ENCODE assay signal across 23 mouse cellular contexts in genomic region chr10:59277729-59278475, GRCm38 (mm10). TPM values are rescaled to one million over a fixed set of nuclear protein-coding genes. Genes with fewer than 3 reads are reported as not detected.
A peak's percentile ranks its signal among the peaks of the same experiment; 100 is the strongest.
DNase-seq lines count a peak whose midpoint lies in the region; ATAC-seq and TF ChIP-seq lines count a peak whose summit lies in the region.
"Had no signal": no experiment of that assay in that cellular context is flagged by ENCODE, and none has a peak within 500 bp of the region (broad histone marks: within the 10 kb centered on the region; RNA-seq: fewer than 3 reads in every experiment).

No protein-coding gene starts in this region.

- TF ChIP-seq CTCF in liver, adult 2 months (IDR thresholded peaks at IDR 0.05; ENCODE audit: low read depth, low read length): no peak
- no peak for TF ChIP-seq CTCF in intestine, postnatal 0 days (IDR thresholded peaks at IDR 0.05; ENCODE audit: low read depth)

- WGBS in liver, adult 2 months: 33% methylated on average over 5 of the region's 5 CpGs
- 41% methylated on average over 5 of the region's 5 CpGs for WGBS in liver, embryonic 12.5 days (ENCODE audit: insufficient replicate concordance)
- 48% methylated on average over 5 of the region's 5 CpGs for WGBS in intestine, postnatal 0 days

- H3K79me2 ChIP-seq in liver, adult 2 months (ENCODE audit: control insufficient read depth, insufficient read depth, low read length): no peaks in the 10 kb centered on the region

- H3K4me3 ChIP-seq in liver, adult 2 months (ENCODE audit: insufficient read depth, low read depth, low read length): peak overlapping the region; percentile 61; the same call in 1 of the 2 replicates
- no peak overlapping the region for H3K4me3 ChIP-seq in liver, embryonic 12.5 days
- no peak overlapping the region for H3K4me3 ChIP-seq in intestine, postnatal 0 days (ENCODE audit: low read depth, low read length)
- H3K4me3 ChIP-seq: forebrain, embryonic 10.5 days; heart, adult 2 months; heart, embryonic 13.5 days; hindbrain, embryonic 12.5 days; layer of hippocampus, adult 2 months; megakaryocyte, embryonic 14.5 days had no signal

- H3K9ac ChIP-seq in liver, adult 2 months (ENCODE audit: low read depth, low read length): peak overlapping the region; percentile 25; the same call in 1 of the 2 replicates
- no peak overlapping the region for H3K9ac ChIP-seq in liver, embryonic 12.5 days
- no peak overlapping the region for H3K9ac ChIP-seq in intestine, postnatal 0 days (ENCODE audit: low read depth, low read length)
- H3K9ac ChIP-seq: heart, embryonic 13.5 days; hindbrain, embryonic 12.5 days had no signal

- peak; percentile 88 for DNase-seq in liver, adult 2 months (ENCODE audit: extremely low read depth, low read depth, low spot score)
- DNase-seq in A20 (ENCODE audit: low read depth, low spot score): peak; percentile 44
- peak; percentile 78 for DNase-seq in adipocyte (ENCODE audit: low spot score)
- no peak for DNase-seq in testis, postnatal 10 days (ENCODE audit: low spot score)
- no peak for DNase-seq in cerebellum, postnatal 14 days
- DNase-seq: adrenal gland, postnatal 14 days; cerebellum, adult 11 months; cerebellum, adult 9-11 months; gastrocnemius, postnatal 14 days; heart, adult 2 months; heart, postnatal 14 days; layer of hippocampus, postnatal 36 days; lung, adult 18-20 months; thymus, postnatal 25 days had no signal

- ATAC-seq in liver, embryonic 12.5 days: no peak
- no peak for ATAC-seq in intestine, postnatal 0 days
- ATAC-seq: forebrain, embryonic 16.5 days; inflammation-experienced regulatory T-cells, adult 6 months had no signal

- H3K4me2 ChIP-seq in liver, embryonic 12.5 days: no peak overlapping the region
- peak overlapping the region; percentile 49; the same call in 1 of the 2 replicates for H3K4me2 ChIP-seq in intestine, postnatal 0 days (replicated peaks; ENCODE audit: low read depth)
- H3K4me2 ChIP-seq: heart, embryonic 13.5 days; hindbrain, embryonic 12.5 days had no signal

- H3K27ac ChIP-seq in liver, adult 2 months (replicated peaks; ENCODE audit: insufficient read depth, low read depth, low read length): peak overlapping the region; percentile 85
- no peak overlapping the region for H3K27ac ChIP-seq in liver, embryonic 12.5 days
- no peak overlapping the region for H3K27ac ChIP-seq in intestine, postnatal 0 days (ENCODE audit: low read depth, low read length)
- H3K27ac ChIP-seq: forebrain, embryonic 10.5 days; heart, adult 2 months; heart, embryonic 13.5 days; hindbrain, embryonic 12.5 days; layer of hippocampus, adult 2 months had no signal

- H3K9me3 ChIP-seq in liver, embryonic 12.5 days (replicated peaks): no peaks in the 10 kb centered on the region
- H3K9me3 ChIP-seq in intestine, postnatal 0 days (ENCODE audit: control insufficient read depth): no peaks in the 10 kb centered on the region
- H3K9me3 ChIP-seq: forebrain, embryonic 10.5 days; heart, embryonic 13.5 days; hindbrain, embryonic 12.5 days; megakaryocyte, embryonic 14.5 days had no signal

- H3K36me3 ChIP-seq in liver, adult 2 months (ENCODE audit: control insufficient read depth, insufficient read depth, low read length): no peaks in the 10 kb centered on the region
- no peaks in the 10 kb centered on the region for H3K36me3 ChIP-seq in liver, embryonic 12.5 days
- no peaks in the 10 kb centered on the region for H3K36me3 ChIP-seq in intestine, postnatal 0 days (ENCODE audit: control insufficient read depth, insufficient read depth)
- H3K36me3 ChIP-seq: forebrain, embryonic 10.5 days; heart, embryonic 13.5 days; hindbrain, embryonic 12.5 days had no signal

- H3K4me1 ChIP-seq in liver, adult 2 months (ENCODE audit: control insufficient read depth, insufficient read depth, low read length): peaks cover 5% of the 10 kb centered on the region; the same call in 1 of the 2 replicates
- peaks cover 4% of the 10 kb centered on the region; the same call in 1 of the 2 replicates for H3K4me1 ChIP-seq in liver, embryonic 12.5 days
- 0 out of 2 replicates have a peak, but pooled peaks cover 5% of the 10 kb centered on the region for H3K4me1 ChIP-seq in intestine, postnatal 0 days (replicated peaks; ENCODE audit: control insufficient read depth, insufficient read depth, low read length)
- H3K4me1 ChIP-seq: forebrain, embryonic 10.5 days; hindbrain, embryonic 12.5 days; megakaryocyte, embryonic 14.5 days had no signal

- no peaks in the 10 kb centered on the region for H3K27me3 ChIP-seq in liver, adult 2 months (ENCODE audit: control insufficient read depth, insufficient read depth, low read length)
- no peaks in the 10 kb centered on the region for H3K27me3 ChIP-seq in liver, embryonic 12.5 days (replicated peaks)
- H3K27me3 ChIP-seq in intestine, postnatal 0 days (replicated peaks; ENCODE audit: control insufficient read depth, insufficient read depth, low read length): no peaks in the 10 kb centered on the region
- H3K27me3 ChIP-seq: hindbrain, embryonic 12.5 days had no signal

- TF ChIP-seq POLR2A in liver, adult 2 months (IDR thresholded peaks at IDR 0.05; ENCODE audit: extremely low read depth, insufficient read depth, low read length): no peak

RNA-seq across cellular contexts. Expression of gene P4ha1, which starts 45.2 kb away (rescaled TPM):
- total RNA-seq in liver, adult 2 months (2014; rRNA removed): 6.4 and 9.1 TPM in 2 replicates
- polyA plus RNA-seq in liver, adult 2 months (2012; rRNA removed): 3.0 and 4.7 TPM in 2 replicates
- 24.7 and 27.4 TPM in 2 replicates for polyA plus RNA-seq in liver, embryonic 12.5 days (2016; fragmentation: Nextera tagmentation; extraction: Ambion mirVana)
- 8.7 TPM in 2 replicates for polyA plus RNA-seq in intestine, postnatal 0 days (2015; fragmentation: Nextera tagmentation; extraction: Ambion mirVana)

RNA-seq across cellular contexts. Expression of gene Sowahc, which starts 56.1 kb away (rescaled TPM):
- 4.9 and 5.2 TPM in 2 replicates for total RNA-seq in liver, adult 2 months (2014; rRNA removed)
- 1.2 TPM in 2 replicates for polyA plus RNA-seq in liver, adult 2 months (2012; rRNA removed)
- polyA plus RNA-seq in liver, embryonic 12.5 days (2016; fragmentation: Nextera tagmentation; extraction: Ambion mirVana): 2.8 and 3.1 TPM in 2 replicates
- 3.7 and 4.2 TPM in 2 replicates for polyA plus RNA-seq in intestine, postnatal 0 days (2015; fragmentation: Nextera tagmentation; extraction: Ambion mirVana)

RNA-seq across cellular contexts. Expression of gene Sept10, which starts 56.3 kb away (rescaled TPM):
- total RNA-seq in liver, adult 2 months (2014; rRNA removed): 16.0 and 18.7 TPM in 2 replicates
- 5.2 and 6.7 TPM in 2 replicates for polyA plus RNA-seq in liver, adult 2 months (2012; rRNA removed)
- polyA plus RNA-seq in liver, embryonic 12.5 days (2016; fragmentation: Nextera tagmentation; extraction: Ambion mirVana): 12.8 and 12.9 TPM in 2 replicates
- polyA plus RNA-seq in intestine, postnatal 0 days (2015; fragmentation: Nextera tagmentation; extraction: Ambion mirVana): 18.8 and 21.5 TPM in 2 replicates

Comparison
In these comparisons a context has a peak if more than half of its experiments do, and no peak if none do; other contexts are left out.
1. DNase-seq: peak in liver, adult 2 months (single experiment), A20 (single experiment) and adipocyte (single experiment); none in testis, postnatal 10 days (single experiment) and cerebellum, postnatal 14 days (0 of 2).